Mouse (Mus musculus): ENCODE measurements at regions not wholly inside any gene's neighbourhood (a gene's known extent, or its start where the extent isn't known, plus 50 kb on each side); places are given as distances from the start of the nearest gene placed in this dataset.
"Not testable (repeated sequence)": the region's sequence is repeated elsewhere in the genome, so short reads cannot be mapped to it uniquely, and the experiment has no call there.

DNA sequence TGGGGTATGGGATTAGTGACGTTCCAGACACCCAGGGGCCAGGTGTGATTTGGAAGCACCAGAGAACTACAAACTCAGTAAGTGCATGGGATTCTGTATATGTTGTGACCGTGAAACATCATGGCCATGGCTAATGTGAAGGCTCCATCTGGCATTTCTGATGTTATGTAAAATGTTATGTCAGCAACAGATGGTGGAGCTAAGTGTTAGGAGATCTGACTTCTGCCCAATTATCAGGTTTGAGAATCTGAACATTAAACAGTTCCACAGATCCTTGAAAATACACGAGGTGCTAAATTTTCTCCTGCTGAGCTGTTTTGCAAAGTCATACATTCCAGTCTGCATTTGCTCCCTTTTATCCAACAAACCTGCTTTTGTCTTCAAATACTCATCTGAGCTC is 223.6 kb upstream of the Egfl6 start:
- DNase-seq, result no peak

- DNase-seq, result no peak
These were observed 222.7 kb upstream of the Egfl6 start for GRCm38 (mm10) chrX:166808207-166808606.

- no peak for DNase-seq
These were observed 220.4 kb upstream of the Egfl6 start for GRCm38 (mm10) chrX:166805957-166806356.

GRCm38 (mm10) chrX:166805480-166805879 is 220.0 kb upstream of the Egfl6 start:
- DNase-seq, result no peak

DNA sequence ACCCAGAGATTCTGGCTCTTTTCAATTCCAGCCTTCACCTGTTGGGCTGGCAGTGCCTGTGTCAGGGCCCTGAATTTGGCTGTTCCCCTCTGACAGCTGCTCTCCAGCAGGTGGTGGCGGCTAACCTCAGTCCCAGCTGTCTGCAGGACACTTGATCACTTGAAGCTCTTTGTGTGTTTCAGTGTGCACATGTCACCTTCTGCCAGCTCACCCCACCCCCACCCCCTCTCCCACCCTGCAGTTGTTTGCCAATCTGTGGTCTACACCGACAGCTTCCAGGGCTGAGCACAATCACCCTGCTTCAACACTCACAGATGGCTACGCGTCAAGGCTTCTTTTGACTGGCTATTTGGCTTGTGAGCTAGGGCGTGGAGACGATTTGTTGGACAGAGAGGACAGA is 217.7 kb upstream of the Egfl6 start:
- peak in 1 of 2 experiments; percentile 14 for DNase-seq

GRCm38 (mm10) chrX:166801017-166801416 is 215.5 kb upstream of the Egfl6 start:
- peak in 1 of 2 experiments; percentile 6 for DNase-seq

GRCm38 (mm10) chrX:166795651-166796050 is 210.1 kb upstream of the Egfl6 start:
- no peak for DNase-seq

GRCm38 (mm10) chrX:166789031-166789430 is 203.5 kb upstream of the Egfl6 start:
- peak; percentile 13 to 14 for DNase-seq

GRCm38 (mm10) chrX:166787137-166787536 is 201.6 kb upstream of the Egfl6 start:
- not testable (repeated sequence) for DNase-seq

DNA sequence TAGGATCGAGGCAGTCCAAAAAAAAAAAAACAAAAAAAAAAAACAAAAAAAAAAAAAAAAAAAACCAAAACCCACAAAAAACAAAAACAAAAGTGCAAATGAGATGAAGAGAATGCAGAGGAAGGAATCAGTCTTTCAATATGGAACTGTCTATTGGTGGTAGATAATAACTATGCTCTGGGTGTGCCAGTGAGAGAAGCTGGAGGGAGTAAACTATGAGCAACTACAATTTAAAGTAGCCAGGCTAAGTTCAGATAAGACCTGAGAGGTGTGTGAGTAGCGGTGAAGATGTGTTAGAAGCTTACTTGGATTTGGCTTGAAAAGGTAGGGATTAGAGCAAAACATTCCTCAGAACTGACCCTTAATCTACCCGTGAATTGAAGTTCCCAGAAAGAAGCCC is 200.1 kb upstream of the Egfl6 start:
- no peak for DNase-seq

DNA sequence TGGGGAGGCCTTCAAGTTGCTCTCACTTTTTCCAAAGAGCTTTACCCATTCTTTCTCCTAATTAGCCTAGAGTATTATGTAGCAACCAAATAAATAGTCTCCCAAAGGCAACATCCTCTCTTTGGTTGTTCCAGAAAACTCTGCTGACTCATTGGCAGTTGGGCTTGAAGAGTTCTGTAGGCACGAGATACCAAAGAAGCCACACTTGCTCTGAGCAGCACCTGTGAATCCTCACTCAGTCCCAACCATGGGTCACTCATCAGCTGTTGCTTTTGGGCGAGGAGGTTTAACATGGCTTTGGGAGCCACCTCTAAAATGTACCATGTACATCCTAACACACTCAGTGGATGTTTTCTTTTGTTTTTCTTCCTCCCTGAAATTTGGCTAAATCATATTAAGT is 197.9 kb upstream of the Egfl6 start:
- no peak for DNase-seq

DNA sequence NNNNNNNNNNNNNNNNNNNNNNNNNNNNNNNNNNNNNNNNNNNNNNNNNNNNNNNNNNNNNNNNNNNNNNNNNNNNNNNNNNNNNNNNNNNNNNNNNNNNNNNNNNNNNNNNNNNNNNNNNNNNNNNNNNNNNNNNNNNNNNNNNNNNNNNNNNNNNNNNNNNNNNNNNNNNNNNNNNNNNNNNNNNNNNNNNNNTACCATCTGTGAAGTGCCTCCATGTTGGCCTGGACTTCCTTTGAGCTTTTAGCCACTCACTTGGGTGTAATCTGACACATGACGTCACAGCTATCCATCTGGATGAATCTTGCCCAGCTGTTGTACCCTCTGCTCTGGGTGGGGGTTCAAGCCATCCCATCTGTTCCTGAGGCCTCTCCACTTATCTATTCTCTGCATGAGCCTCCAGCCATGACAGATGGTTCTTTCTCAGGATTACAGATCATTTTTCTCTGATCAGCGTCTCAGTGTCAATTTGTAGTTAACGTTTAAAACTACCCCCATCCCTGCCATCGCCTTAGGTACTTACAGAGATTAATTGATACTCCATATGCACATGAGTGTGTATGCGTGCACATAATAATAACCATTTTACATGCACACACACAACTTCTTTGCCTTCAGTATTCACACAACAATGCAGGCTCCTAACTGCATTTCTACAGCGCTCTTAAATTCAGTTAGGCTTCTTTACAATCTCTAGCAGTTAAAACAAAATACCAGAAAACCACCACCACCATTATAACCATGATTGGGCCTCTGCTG is 194.0 kb upstream of the Egfl6 start:
- DNase-seq, result no peak

DNA sequence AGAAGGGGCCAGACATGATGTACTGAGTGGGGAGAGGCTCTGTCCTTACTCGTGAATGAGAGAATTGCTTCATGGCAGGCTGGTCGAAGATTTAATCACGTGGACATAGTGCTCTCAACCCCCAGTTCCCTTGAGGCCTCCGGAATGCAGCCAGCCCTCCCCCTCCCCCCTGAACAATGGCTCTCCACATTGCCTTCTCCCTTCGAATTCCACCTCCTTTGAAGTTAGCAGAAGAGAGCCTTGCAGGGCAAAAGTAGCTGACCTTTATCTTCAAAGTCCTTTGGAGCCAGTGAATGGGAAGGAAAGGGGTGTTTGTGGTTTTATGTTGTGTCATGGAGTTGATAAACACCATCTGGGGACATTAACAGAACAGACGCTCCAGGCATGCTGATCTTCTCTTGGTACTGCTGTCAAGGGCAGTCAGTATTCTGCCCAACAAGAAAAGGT is 187.9 kb upstream of the Egfl6 start:
- DNase-seq, result peak; percentile 9 to 12

GRCm38 (mm10) chrX:166766991-166767390 is 181.5 kb upstream of the Egfl6 start:
- DNase-seq, result peak; percentile 27 to 60

- DNase-seq, result no peak
These were observed 180.1 kb upstream of the Egfl6 start for GRCm38 (mm10) chrX:166765647-166766046.

DNA sequence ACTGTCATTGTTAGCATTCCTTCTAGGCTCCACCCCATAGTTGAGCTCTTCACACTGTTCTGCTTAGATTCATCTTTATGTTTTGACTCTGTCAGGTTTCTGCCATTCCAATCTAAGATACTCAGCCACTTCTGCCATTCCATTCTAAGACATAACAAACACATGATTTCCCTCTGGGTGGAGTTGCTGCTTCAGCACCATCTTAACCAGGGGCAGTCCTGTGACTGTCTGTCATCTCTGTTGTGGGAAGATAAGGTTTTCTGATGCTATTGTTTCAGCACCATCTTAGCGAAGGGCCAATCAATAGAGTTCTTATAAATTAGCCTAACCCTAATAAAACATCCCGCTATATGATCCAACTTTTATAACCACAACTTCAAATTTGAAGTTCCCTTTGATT is 176.6 kb upstream of the Egfl6 start:
- no peak for DNase-seq

DNA sequence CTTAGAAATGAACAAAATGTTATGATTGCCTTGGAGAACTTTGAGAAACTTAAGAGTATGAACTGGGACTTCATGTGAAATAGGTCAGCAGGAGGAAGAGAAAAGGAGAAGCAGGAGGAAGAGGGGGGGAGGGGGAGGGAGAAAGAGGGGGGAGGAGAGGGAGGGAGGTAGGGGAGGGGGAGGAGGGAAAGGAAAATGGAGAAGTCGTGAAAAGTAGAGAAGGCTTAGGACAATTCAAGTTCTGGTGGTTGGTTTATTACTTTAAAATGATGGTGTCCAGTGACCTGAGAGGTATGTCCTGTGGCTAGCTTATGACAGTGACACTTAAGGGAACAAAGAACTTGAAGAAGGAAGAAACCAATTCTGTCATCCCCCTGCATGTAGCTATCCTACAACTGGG is 171.6 kb upstream of the Egfl6 start:
- DNase-seq, result no peak

GRCm38 (mm10) chrX:166754967-166755654 is 169.6 kb upstream of the Egfl6 start:
- no peak for DNase-seq

DNA sequence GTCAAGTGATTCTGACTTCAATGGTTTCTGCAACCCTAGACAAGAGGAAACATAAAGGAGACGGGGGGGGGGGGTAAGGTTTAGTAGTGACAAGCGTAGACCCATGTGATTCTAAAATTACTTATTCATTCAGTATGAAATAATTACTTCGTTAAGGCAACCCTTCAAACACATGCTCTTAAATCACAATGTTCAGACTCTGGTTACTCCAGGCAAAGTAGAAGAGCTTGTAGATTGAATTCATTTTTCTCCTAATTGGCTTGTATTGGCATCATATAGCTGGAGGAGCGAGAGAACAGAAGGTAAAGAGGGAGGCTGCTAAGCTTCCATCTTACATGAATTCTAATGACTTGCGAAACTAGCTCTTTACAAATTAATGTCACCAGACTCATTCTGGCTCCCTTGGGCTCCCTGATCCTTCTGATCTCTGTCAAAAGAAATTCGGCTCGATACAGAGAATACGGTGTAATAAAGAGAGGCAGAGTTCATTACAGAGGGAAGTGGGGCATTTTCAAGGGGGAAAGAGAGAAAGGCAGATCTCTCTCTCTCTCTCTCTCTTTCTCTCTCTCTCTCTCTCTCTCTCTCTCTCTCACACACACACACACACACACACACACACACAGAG is 163.6 kb upstream of the Egfl6 start:
- no peak for DNase-seq

DNA sequence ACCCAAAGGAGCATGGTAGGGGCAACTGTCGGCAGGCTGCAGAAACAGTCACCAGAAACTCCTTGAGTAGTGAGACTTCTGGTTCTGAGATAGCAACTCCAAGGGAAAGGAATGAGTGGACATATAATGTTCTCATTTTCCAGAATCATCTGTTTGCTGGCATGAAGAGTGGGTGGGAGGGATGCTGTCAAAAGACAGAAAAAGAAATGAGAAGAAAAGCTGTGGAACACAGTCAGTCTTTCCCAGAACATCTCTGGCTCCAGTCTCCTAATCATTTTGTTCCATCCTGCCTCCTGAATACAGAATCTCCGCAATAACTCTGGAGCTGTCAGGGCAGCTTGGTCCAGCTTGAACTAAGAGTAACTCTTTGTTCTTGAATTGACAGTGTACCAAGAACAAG is 145.8 kb upstream of the Egfl6 start:
- DNase-seq, result no peak

DNA sequence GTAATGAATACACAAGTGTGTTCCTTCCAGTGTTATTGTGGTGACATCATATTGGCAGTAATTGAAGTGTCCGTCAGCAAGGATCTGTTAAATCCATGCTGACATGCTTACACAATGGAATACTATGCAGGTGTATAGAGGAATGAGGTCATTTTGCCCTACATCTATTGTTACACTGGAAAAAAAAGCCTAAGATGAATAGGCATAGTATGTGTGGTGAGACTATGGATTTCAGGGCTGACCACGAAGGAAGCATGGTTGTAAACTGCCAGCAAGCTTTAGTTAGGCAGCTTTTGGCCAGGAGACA is 143.1 kb upstream of the Egfl6 start:
- no peak for DNase-seq

DNA sequence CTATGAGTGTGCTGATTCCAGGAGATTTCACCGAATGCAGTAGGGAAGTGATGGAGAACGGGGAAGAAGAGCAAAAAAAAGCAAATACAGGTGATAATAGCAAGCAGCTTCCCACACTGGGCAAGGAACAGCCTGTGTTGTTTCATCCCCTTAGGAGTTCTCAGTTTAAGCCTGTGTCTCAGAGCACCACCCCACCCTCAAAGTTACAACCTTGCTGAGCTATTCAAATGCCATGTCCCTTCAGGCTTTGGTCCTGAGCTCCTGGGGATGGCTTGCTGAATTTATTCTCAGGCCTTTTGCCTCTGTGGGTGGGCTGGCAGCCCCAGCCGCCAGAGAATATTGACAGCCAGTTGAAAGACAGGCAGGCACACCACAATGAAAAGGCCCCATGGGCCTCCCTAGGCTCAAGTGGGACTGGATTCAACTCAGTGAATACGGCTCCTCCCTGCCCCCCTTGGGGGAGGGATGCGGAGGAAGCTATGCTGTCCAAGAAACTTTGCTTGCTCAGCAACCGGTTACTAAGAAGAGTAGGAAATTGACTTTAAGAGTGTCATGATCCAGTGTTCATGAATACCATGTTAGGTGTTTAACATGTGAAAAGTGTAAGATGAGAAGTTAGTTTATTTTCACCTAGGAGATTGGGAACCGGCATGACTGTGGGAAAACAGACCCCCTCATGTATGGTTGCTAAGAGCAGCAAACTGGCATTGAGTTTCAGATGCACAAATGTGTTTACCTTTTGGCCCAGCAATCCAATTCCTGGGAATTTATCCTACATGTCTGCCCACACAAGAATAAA is 142.5 kb upstream of the Egfl6 start:
- DNase-seq, result peak in 1 of 2 experiments; percentile 1

All from heart, adult 18-20 months (tissue).